Mouse (Mus musculus) gastrocnemius, postnatal 25 days (tissue): Measurements from ENCODE around the gene Clasrp. TPM values are rescaled to one million over a fixed set of nuclear protein-coding genes. Genes with fewer than 3 reads are reported as not detected.

Experiments used
- DNase-seq: peaks from one replicate; pipeline ENCODE4 v3.0.0; 2022
- total RNA-seq, 2 experiments: library from RNA; stranded (reverse); gene quantifications; 1 replicate in 1 of 2; 2 replicates in 1 of 2; pipeline ENCODE4 v1.2.3; 2021

Clasrp gene
- total RNA-seq, 2 experiments from 2014 or later, result 11.2 to 12.4 TPM

DNA sequence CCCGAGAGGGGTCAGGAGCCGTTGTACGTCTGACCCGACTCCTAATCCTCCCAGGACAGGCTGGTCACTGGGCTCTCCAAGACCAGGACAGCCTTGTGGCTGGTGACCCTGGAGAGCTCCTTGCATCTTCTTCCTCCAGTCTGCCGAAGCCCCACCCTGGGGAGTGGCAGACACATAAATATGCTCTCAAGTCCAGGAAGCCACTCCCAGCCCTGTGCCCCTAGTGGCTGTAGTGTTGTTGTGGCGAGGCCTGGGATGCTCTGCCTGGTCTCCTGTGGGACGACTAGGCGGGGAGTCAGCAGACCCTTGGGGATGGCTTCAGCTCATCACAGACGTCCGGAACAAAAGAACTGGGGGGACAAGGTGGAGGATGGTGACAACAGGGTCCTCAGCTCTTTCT is 73.2 kb downstream of the Clasrp start:
- no peak for DNase-seq

Other genes starting within 250 kb of the Clasrp start
- 10 to 100 TPM in 1 of 2 experiments, 1 to 10 TPM in 1; 8.5 to 10.1 TPM for gene Cd3eap, start 245.0 kb downstream of the Clasrp start, total RNA-seq
- 1 to 10 TPM; 2.6 TPM for gene Ppp1r13l, start 244.7 kb downstream of the Clasrp start, total RNA-seq
- gene Ercc2, start 222.5 kb downstream of the Clasrp start, total RNA-seq, result 1 to 10 TPM; 7.8 to 8.8 TPM
- under 1 TPM in 1 of 2 experiments, not detected in 1; 0.43 TPM for gene Klc3, start 200.4 kb downstream of the Clasrp start, total RNA-seq
- over 10,000 TPM; 37,777 to 44,473 TPM for gene Ckm, start 199.7 kb downstream of the Clasrp start, total RNA-seq
- 10 to 100 TPM; 13.2 to 13.8 TPM for gene Mark4, start 145.7 kb downstream of the Clasrp start, total RNA-seq
- gene Exoc3l2, start 141.2 kb downstream of the Clasrp start, total RNA-seq, result under 1 TPM; 0.56 to 0.67 TPM
- 1 to 10 TPM; 1.7 to 1.9 TPM for gene Bloc1s3, start 96.1 kb downstream of the Clasrp start, total RNA-seq
- 10 to 100 TPM in 1 of 2 experiments, 1 to 10 TPM in 1; 8.8 to 10.6 TPM for gene Trappc6a, start 96.1 kb downstream of the Clasrp start, total RNA-seq
- gene Nkpd1, start 86.6 kb downstream of the Clasrp start, total RNA-seq, result not detected
- gene Ppp1r37, start 41.4 kb downstream of the Clasrp start, total RNA-seq, result 10 to 100 TPM; 34.5 to 38.6 TPM
- gene Zfp296, start 27.2 kb downstream of the Clasrp start, total RNA-seq, result under 1 TPM; 0.28 to 0.40 TPM
- 10 to 100 TPM; 58.1 to 58.5 TPM for gene Gemin7, start 26.9 kb downstream of the Clasrp start, total RNA-seq
- gene Relb, start 25.0 kb upstream of the Clasrp start, total RNA-seq, result 1 to 10 TPM; 4.4 to 5.8 TPM
- 10 to 100 TPM; 36.3 to 47.0 TPM for gene Clptm1, start 60.5 kb upstream of the Clasrp start, total RNA-seq
- not detected for gene Apoc2, start 73.5 kb upstream of the Clasrp start, total RNA-seq
- gene Gm44805, start 76.9 kb upstream of the Clasrp start, total RNA-seq, result not detected
- not detected for gene Apoc4, start 77.0 kb upstream of the Clasrp start, total RNA-seq
- gene Apoc1, start 88.2 kb upstream of the Clasrp start, total RNA-seq, result 1 to 10 TPM in 1 of 2 experiments, not detected in 1; 3.7 TPM
- 100 to 1,000 TPM in 1 of 2 experiments, 10 to 100 TPM in 1; 53.5 to 108 TPM for gene Apoe, start 94.7 kb upstream of the Clasrp start, total RNA-seq
- 10 to 100 TPM; 45.1 to 45.4 TPM for gene Tomm40, start 111.0 kb upstream of the Clasrp start, total RNA-seq
- 1 to 10 TPM; 2.1 to 3.9 TPM for gene Nectin2, start 146.0 kb upstream of the Clasrp start, total RNA-seq
- 10 to 100 TPM; 25.3 to 33.9 TPM for gene Bcam, start 166.5 kb upstream of the Clasrp start, total RNA-seq
- gene Cblc, start 192.3 kb upstream of the Clasrp start, total RNA-seq, result not detected
- gene Bcl3, start 218.3 kb upstream of the Clasrp start, total RNA-seq, result 1 to 10 TPM; 1.2 TPM
- not detected for gene Gm19345, start 247.5 kb upstream of the Clasrp start, total RNA-seq